Mouse (Mus musculus) kidney, postnatal 36 days (tissue): ENCODE measurements around the gene Yif1b.
"Not testable (repeated sequence)": the region's sequence is repeated elsewhere in the genome, so short reads cannot be mapped to it uniquely, and the experiment has no call there.

Experiments
- DNase-seq, 2 experiments: peaks; one replicate each; pipeline ENCODE4 v3.0.0; 2021 to 2022; ENCODE audit warnings: mixed read lengths in 2 of 2

Yif1b gene

GRCm38 (mm10) chr7:29238019-29238967 lies at the start of gene Yif1b:
Yif1b (plus strand) TSS chr7:29238329.
- peak; percentile 99 for DNase-seq

GRCm38 (mm10) chr7:29194230-29194629 lies 43.9 kb upstream of the Yif1b start:
- DNase-seq = not testable (repeated sequence)

- DNase-seq = no peak
Measured at GRCm38 (mm10) chr7:29202577-29202976, 35.6 kb upstream of the Yif1b start.

GRCm38 (mm10) chr7:29211013-29211412 lies 27.1 kb upstream of the Yif1b start:
- DNase-seq = peak in 1 of 2 experiments; percentile 66

- peak; percentile 79 to 88 for DNase-seq
Measured at GRCm38 (mm10) chr7:29211415-29212198, 26.5 kb upstream of the Yif1b start.

- DNase-seq = peak in 1 of 2 experiments; percentile 24
Measured at GRCm38 (mm10) chr7:29212199-29212765, 25.8 kb upstream of the Yif1b start.

DNA sequence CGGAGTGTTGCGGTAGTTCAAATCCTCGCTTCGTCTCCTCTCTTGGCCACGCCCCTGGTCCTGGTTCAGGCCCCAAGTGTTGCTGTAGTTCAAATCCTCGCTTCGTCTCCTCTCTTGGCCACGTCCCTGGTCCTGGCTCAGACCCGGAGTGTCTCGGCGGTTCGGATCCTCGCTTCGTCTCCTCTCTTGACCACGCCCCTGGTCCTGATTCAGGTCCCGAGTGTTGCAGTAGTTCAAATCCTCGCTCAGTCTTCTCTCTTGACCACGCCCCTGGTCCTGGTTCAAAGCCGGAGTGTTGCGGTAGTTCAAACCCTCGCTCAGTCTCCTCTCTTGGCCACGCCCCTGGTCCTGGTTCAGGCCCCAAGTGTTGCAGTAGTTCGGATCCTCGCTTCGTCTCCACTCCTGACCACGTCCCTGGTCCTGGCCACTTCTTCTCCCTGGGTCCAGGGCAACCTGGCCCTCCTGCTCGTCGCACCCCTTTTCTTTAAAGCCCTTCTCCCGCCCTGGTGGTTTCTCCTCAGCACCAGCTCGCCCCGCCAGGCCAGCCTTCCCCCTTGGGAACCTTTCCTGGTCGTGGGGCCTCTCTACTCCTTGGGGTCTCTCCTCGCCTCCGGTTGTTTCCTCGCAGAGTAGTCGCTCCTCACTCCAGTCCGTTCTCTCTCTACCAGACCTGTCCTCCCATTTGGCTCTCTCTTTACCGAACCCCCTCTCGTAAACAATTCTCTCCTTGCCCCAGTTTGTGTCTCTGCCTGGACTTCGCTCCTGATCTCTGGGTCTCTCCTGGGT lies 25.2 kb upstream of the Yif1b start:
- DNase-seq = not testable (repeated sequence)

DNA sequence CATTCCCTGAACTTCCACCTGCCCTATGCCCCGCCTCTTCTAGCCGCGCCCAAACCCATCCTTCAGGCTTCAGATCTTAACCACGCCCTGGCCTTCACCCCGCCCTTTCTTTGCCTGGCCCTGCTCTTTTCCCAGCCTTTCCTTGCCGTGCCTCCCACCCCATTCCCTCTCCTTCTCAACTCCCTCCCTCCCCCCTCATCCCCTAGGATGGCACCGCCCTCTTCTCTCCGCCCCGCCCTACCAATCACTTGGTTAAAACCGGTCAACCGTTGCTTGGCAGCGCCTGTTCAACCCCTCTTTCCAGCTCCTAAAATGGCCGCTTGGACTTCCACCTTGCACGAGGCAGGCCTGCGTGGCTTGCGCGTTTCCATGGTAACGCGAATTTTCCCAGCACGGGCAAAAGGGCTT lies 24.4 kb upstream of the Yif1b start, which contains the start of gene Catsperg1:
Gene Catsperg1 (minus strand): TSS at position 361 of the 408 bp plus-strand sequence.
- DNase-seq = peak in 1 of 2 experiments; percentile 66

DNA sequence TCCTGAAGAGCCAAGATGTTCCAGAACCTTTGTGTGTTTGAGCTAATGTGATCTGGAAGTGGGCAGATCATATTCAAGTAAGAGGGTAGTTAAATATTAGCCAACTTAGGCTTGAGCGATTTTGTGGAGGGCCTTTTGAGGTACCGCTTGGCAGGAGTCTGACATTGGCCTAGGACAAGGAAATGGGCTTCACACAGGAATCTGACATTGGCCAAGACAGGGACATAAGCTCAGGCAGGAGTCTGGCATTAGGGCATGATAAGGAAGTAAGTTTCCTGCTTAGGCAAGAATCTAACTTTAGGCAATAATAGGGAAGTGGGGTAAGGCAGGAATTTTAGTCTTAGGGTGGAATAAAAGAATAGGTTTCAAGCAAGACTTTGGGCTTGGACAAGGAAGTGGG lies 23.9 kb upstream of the Yif1b start:
- no peak for DNase-seq

GRCm38 (mm10) chr7:29214846-29215245 lies 23.3 kb upstream of the Yif1b start:
- DNase-seq = no peak

DNA sequence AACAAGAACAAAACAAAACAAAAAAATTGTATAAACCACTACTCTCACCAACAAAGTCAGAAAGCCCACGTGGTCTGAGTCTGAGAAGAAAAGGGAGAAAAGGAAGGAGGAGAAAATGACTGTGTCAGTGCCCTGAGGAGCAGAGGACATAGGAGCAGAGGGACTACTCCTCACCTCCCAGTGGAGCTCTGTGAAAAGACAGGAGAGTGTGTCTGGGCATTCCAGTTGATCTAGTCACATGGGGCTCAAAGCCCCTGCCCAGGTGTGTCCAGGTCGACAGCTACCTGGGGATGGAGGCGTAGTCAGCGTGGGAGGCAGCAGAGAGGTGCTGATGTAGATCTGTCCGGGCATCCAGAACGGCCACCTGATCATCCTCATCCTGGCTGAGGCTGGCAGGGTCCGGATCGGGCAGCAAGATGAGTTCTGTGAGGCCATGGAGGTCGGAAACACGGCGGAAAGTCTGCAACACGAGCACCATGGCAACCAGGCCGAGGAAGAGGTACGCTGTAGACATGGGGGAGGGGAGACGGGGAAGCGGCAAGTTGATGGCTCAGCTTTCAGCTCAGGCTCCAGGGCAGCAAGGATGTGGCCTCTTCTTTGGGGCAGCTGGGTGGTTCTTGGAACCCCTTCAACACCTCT lies 13.3 kb upstream of the Yif1b start:
- no peak for DNase-seq

DNA sequence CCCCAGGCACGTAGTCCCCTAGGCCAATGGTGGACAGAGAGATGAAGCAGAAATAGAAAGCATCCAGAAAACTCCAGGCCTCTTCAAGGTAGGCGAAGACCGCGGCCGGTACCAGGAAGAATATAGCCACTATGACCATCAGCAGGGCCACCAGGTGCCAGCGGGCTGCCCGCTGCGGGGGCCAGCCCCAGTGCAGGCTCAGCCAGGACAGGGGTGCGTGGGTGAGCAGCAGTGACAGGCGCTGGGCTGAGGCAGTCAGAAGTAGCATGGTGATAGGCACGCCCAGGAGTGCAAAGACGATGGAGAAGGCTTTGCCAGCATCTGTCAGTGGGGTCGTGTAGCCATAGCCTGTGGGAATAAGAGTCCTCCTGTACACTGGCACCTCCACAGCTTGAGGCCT lies 12.6 kb upstream of the Yif1b start:
- DNase-seq = no peak

- no peak for DNase-seq
Measured at GRCm38 (mm10) chr7:29228202-29228601, 9.9 kb upstream of the Yif1b start.

GRCm38 (mm10) chr7:29230560-29230959 lies 7.6 kb upstream of the Yif1b start:
- DNase-seq = no peak

DNA sequence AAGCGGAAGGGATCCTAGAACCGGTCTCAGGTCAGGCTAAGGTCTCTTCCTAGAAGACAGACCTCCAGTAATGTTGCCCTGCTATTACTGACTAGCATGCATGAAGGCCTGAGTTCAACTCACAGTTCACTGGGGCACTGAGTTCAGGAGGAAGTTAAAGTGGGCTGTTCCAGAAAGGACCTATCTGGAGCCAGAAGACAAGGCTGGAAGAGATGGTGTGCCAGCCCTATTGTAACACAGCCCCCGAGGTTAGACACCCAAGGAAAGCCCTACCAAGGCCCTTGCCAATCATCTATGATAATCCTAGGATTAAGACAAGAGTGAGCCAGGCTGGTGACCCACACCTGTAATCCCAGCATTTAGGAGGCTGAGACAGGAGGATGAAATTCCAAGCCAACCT lies 6.6 kb upstream of the Yif1b start:
- DNase-seq = no peak

DNA sequence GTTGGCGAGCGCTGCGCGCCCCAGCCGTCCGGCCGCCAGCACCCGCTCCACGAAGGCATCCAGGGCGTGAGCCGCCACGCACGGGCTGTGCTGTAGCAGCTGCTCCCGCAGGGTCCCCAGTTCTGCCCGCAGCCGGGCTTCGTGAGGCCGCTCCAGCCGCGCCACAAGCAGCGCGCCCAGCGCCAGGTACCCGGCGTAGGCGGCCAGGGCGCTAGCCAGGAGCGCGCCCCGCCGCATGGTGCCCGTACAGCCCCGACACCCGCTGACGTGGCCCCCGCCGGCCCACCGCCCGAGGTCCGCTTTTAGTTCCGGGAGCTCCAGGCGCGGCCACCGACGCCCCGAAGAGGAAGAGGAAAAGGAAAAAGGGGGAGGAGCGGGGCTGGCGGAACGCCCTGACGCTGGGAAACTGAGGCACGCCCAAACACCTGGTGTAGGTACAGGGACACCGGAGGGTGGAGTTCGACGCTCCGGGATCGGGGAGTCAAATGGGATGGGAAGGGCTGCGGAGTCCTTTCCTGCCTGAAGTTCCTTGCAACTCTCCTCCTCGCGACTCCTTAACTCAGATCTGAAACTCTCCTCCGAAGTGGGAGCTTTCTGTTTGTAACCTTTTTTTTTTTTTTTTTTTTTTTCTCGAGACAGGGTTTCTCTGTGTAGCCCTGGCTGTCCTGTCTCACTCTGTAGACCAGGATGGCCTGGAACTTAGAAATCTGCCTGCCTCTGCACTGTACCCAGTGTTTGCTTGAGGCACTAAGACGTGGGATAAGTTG lies 5.7 kb upstream of the Yif1b start, which contains the start of gene Kcnk6:
Gene Kcnk6 (minus strand): TSS at position 269 of the 767 bp plus-strand sequence.
- DNase-seq = peak; percentile 39 to 66

DNA sequence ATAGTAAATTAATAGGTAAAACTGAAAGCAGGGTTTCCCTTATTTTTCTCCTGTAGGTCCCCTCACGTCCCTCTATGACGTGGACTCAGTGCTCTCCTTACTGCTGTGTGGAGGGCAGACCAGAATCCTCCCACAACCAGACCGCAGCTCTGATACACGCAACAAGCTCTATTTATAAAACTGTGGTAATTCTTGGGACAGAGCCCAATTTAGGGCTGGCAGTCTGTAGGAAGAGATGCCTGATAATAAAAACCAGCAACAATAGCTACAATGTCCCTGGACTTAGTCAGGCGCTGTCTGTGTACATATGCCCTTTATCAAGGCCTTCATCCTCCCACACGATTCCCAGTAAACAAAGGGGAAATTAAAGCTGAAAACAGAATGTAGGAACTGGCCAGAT lies 4.4 kb upstream of the Yif1b start:
- DNase-seq = no peak

GRCm38 (mm10) chr7:29234661-29235060 lies 3.5 kb upstream of the Yif1b start:
- DNase-seq = no peak

DNA sequence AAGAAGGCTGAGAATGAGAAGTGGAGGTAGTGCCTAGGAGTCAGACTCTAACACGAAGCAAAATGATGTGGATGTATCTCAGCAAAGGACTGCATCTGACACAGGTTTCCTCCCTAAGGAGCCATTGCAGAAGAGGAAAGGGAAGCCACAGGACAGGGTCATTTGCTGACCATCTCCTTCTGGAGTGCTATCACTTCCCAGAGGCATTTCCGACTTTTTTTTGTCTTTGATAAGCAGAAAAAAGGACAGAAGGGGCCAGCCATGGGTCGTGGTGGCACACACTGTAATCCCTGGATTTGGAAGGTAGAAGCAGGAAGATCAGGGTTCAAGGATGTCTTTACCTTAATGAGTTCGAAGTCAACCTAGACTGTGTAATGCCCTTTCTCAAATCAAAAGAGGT lies 1.5 kb upstream of the Yif1b start:
- no peak for DNase-seq

DNA sequence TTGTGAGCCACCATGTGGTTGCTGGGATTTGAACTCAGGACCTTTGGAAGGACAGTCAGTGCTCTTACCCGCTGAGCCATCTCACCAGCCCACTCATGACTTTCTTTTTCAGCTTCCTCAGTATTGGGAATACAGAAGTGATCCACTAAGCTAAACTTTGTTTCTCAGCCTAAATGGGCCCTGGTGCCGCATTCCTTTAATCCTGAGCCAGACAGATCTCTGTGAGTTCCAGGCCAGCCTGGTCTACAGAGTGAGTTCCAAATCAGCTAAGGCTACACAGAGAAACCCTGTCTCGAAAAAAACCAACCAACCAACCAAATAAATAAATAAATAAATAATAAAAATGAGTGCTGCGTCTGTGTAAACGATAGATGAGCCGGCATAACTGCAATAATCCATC lies 533 bp upstream of the Yif1b start:
- not testable (repeated sequence) for DNase-seq
